Mouse (Mus musculus) adrenal gland, postnatal 25 days (tissue): ENCODE measurements around the gene Fam189a1. TPM values are rescaled to one million over a fixed set of nuclear protein-coding genes. Genes with fewer than 3 reads are reported as not detected.
A peak's percentile ranks its signal among the peaks of the same experiment; 100 is the strongest.

Experiments used
- DNase-seq: peaks from one replicate; pipeline ENCODE4 v3.0.0; 2021; ENCODE audit warnings: mixed read lengths
- total RNA-seq: library from RNA; stranded (reverse); gene quantifications from 2 replicates; pipeline ENCODE4 v1.2.3, GENCODE M21; 2021

The Fam189a1 gene
- total RNA-seq, 1 experiment from 2014 or later = 0.70 TPM

GRCm38 (mm10) chr7:64881387-64881786 lies 275.0 kb downstream of the Fam189a1 start:
- peak; percentile 16 for DNase-seq

DNA sequence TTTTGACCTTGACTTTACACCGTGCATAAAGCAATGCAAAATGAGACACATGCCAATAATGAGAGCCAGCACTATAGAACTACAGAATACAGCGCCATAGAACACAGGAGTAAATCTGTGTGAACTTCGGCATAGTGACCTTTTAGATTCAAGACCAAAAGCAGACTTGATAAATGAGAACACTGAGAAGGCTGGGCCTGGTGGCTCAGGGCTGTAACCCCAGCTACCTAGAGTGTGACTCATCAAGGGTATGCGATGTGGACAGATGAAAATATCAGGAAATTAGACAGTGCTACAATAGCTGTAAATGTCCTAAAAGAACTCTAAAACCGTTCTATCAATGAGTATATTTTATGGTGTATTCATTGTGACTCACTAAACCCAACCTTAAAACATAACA lies 276.0 kb downstream of the Fam189a1 start:
- DNase-seq = no peak

GRCm38 (mm10) chr7:64874941-64875340 lies 281.4 kb downstream of the Fam189a1 start:
- DNase-seq = no peak

- DNase-seq = no peak
Observed at GRCm38 (mm10) chr7:64873266-64873665, 283.1 kb downstream of the Fam189a1 start.

GRCm38 (mm10) chr7:64872743-64873241 lies 283.6 kb downstream of the Fam189a1 start, which contains the start of gene Nsmce3:
Gene Nsmce3, minus strand, starts transcription at chr7:64872997.
- DNase-seq = peak; percentile 98

DNA sequence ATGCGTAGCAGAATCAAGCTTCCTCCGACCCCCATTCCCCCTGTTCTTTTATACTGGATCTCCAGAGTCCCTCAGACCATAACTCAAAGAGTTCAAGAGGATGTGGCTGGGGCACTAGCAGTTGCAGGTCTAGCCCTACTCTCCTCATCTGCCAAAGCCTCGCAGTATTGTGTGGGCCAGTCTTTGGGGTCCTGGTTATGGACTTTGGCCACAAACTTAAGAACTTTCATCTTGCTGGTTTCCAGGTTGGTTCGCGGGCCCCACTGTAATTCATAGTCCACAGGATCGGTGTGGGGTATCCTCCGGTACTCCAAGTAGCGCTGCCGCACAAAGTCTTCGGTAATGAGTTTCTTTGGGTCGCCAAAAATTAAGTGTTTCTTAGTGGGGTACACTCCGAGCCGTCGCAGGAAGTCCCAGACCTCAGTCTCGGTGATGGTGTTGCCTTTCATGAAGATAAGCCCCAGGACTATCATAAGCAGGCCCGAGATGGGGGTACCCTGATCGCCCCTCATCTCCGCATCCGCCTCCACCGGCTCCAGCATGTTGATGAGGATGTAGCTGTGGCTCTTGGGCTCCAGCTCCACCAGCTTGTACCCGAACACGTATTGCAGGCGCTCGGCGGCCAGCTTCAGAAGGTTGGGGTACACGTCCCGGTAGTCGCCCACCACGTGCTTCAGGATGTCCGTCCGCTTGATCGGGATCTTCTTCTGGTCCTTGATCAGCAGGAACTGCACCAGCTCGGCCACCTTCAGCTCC lies 284.2 kb downstream of the Fam189a1 start:
- no peak for DNase-seq

GRCm38 (mm10) chr7:64869549-64870065 lies 286.8 kb downstream of the Fam189a1 start:
- DNase-seq = no peak

DNA sequence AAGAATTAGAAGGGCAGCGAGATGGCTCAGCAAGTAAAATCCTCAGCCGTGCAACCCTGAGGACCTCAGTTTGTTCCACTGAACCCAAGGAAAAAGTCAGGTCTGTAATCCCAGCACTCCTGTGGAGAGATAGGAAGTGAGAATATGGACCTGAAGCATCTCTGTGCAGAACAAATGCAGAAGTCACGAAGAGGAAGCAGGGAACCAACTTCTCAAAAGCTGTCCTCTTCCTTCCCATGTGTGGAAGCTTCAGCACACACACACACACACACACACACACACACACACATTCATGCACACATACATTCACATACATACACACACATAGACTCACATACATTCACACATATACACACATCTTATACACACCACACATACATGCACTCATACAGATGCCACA lies 292.8 kb downstream of the Fam189a1 start:
- DNase-seq = no peak

GRCm38 (mm10) chr7:64862978-64863377 lies 293.4 kb downstream of the Fam189a1 start:
- DNase-seq = no peak

DNA sequence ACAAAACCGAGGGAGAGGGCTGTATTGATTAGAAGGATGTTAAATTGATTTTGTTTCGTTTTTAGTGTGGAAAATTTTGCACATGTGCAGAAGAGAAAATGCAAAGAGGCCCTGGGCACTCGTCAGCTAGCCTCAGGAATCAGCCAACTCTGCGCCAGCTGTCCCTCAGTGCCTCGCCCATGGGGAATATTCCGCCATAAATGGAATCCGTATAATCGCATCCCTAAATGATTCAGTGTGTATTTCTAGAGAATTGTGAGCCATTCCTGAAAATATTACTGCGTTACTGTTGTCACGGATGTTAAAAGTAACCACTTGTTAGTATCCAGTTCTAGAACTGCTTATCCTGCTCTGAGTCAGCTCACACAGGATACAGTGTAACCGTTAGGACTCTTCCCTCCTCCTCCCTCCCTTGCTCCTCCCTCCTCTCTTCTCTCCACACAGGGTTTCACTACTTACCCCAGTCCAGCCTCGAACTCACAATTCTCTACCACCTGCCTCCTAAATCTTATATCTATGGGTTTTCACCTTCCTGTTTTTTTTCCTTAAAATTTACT lies 299.8 kb downstream of the Fam189a1 start:
- DNase-seq = no peak

- DNase-seq = no peak
Observed at GRCm38 (mm10) chr7:64855976-64856375, 300.4 kb downstream of the Fam189a1 start.

DNA sequence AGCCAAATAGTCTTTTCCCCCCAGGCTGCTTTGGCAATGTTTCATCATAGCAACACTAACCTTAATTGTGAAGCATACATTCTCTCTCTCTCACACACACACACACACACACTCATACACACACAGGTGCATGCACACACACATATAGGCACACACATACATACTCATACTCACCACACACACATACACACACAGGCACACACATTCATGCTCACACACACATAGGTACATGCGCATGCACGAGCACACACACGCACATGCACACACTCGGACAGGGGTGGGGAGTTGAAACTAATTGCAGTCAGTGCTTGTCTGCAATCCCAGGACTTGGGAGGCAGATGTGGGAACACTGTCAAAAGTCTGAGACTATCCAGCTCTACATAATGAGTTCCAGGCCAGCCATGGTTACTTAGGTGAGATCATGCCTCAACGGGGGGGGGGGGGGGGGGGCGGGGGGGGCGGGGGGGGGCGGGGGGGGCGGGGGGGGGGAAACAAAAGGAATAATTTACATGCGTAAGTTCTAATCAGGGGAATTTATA lies 300.9 kb downstream of the Fam189a1 start:
- no peak for DNase-seq

- DNase-seq = peak; percentile 63
Observed at GRCm38 (mm10) chr7:64850791-64851190, 305.6 kb downstream of the Fam189a1 start.

- no peak for DNase-seq
Observed at GRCm38 (mm10) chr7:64847366-64847899, 308.9 kb downstream of the Fam189a1 start.

GRCm38 (mm10) chr7:64846061-64846460 lies 310.3 kb downstream of the Fam189a1 start:
- DNase-seq = no peak

DNA sequence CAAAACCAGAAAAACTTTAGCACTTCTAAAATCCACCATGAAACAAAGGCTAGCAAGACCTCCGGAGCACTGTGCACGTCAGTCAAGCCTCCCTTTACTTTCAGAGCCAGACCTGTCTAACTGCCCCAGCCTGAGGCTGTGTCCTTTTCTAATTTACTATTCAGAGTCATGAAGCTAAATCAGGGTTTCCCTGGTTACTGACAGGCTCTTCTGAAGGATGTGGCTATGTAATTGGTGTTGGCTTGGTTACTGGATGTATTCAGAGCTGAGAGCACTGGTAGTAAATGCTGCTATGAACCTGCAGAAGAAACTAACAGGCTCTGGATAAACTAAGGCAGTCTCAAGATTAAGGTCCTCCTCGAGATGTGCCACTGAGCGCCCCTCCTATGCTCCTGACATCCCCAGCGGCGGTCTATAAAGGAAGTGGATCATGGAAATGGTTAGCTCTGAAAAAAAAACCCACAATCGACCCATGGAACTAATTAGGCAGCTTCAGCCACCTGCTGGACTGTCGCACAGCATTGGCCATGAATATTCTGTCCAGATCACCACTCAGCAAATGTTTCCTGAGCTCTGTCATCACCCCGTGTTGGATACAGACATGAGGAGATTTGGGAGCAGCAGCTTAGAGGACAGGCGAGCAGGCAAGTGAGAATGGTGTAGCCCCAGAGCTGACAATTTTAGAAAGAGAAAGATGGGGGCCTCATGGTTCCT lies 315.3 kb downstream of the Fam189a1 start:
- no peak for DNase-seq

- DNase-seq = no peak
Observed at GRCm38 (mm10) chr7:64840576-64840895, 315.8 kb downstream of the Fam189a1 start.

DNA sequence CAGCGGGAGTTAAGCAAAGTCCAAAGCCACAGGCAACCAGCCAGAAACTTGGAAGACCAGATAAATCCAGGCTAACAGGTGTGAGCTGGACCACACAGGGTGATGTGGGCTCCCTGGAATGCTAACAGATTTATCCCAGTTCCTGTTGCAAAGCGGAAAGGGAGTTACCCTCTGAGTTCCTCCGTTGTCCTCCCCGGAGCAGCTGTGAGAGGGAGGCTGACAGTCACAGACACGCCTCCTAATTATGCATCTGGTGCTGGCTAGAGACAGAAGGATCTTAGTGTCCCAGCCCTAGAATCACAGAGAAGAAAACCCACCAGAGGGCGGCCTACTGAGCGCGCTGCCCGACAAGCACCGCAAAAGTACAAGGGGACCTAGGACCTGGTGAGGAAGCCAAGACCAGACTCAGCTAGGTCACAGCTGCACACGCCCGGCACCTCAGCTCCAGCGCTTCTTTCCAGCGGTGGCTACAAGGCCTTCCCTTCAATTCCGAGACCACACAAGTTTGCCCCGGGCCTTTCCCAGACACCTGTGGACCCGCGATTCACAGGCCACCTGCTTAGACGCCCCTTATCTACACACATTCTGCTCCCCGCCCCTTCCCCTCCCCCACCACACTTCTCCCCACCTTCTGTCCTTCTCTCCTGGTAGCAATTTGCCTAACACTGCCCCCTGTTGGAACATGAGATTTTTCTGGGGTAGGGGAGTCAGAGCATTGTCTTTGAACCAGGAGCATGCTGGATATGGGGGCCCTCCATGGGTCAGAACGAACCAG lies 316.4 kb downstream of the Fam189a1 start:
- DNase-seq = peak; percentile 43

GRCm38 (mm10) chr7:64839281-64839680 lies 317.1 kb downstream of the Fam189a1 start:
- no peak for DNase-seq

DNA sequence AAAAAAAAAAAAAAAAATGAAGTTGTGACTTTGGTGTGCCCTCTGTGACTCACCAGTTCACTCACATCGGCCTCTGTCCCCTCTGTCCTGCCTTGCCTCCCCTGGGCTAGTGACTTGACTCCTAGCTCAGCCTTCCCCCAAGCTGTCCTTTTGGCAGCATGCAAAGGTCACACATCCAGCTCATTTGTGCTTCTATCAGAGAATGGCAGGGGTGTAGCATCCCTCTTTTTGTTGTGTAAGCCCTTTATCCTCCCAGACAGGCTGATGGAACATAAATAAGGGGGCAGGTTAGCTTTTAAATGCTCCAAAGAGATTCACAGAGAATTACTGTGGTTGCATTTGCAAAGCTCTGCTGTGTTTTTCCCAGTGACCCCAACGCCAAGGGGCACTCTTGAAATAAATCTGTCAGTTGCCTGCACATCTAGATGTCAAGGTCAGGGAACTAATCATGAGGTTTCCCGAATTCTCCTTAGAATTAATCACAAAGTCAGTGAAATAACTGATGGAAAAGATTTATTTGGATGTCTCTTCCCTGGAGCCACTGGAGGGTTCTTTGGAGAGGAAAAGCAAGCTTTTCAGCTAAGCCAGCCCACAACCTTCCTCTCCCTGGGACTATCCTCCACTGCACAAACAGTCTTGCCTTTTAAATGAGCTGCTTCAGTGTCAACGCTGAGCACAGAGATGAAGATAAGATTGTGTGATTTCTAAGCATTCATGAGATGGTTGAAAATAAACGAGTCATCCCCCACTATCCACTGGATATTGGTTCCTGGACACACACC lies 326.0 kb downstream of the Fam189a1 start:
- DNase-seq = peak; percentile 30

- no peak for DNase-seq
Observed at GRCm38 (mm10) chr7:64821081-64821480, 335.3 kb downstream of the Fam189a1 start.
